Mouse (Mus musculus) megakaryocyte-erythroid progenitor cell, adult 5 weeks (primary cell): ENCODE measurements around the gene Pex5. TPM values are rescaled to one million over a fixed set of nuclear protein-coding genes. Genes with fewer than 3 reads are reported as not detected.

Experiments
- polyA plus RNA-seq: library from polyadenylated mRNA; stranded (reverse); fragments of >175 nt; gene quantifications from 2 replicates; pipeline ENCODE4 v1.2.3, GENCODE M21; 2012

Pex5 gene
- 25.8 and 31.5 TPM in 2 replicates for polyA plus RNA-seq

DNA sequence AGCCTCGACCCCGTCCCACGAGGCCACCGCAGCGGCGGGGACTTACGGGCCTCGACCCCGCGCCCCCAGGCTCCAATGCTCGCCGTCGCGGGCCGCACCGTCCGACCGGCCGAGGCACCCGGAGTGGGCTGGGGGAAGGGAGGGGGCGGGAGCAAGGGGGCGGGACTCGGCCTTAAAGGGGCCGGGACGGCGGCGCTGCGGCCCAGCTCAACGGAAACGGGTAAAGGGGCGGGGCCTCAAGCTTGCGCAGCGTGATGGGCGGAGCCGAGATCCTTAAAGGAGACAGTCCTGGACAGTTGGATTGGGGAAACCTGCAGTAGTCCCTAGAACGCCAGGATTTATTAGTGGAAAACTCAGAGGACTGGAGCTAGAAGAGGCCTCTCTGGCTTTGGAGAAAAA is at the start of gene Pex5:
Pex5 (minus strand) TSS at position 141 of the 399 bp plus-strand sequence.

Other genes with a start within 250 kb of the Pex5 start
- not detected in 2 replicates for gene Vmn2r27, start 183.2 kb downstream of the Pex5 start, polyA plus RNA-seq
- 0.10 and 0.37 TPM in 2 replicates for gene Cd163, start 110.4 kb downstream of the Pex5 start, polyA plus RNA-seq
- gene Clstn3, start 49.7 kb upstream of the Pex5 start, polyA plus RNA-seq = 28.8 and 42.2 TPM in 2 replicates
- gene C1rl, start 78.0 kb upstream of the Pex5 start, polyA plus RNA-seq = 1.5 and 1.9 TPM in 2 replicates
- gene C1ra, start 97.3 kb upstream of the Pex5 start, polyA plus RNA-seq = 2.0 and 2.1 TPM in 2 replicates
- not detected in 2 replicates for gene C1s1, start 127.3 kb upstream of the Pex5 start, polyA plus RNA-seq
- not detected in 2 replicates for gene C1rb, start 155.2 kb upstream of the Pex5 start, polyA plus RNA-seq
- not detected in 2 replicates for gene C1s2, start 221.0 kb upstream of the Pex5 start, polyA plus RNA-seq
- gene Lpcat3, start 248.0 kb upstream of the Pex5 start, polyA plus RNA-seq = 47.7 and 53.9 TPM in 2 replicates